Mouse (Mus musculus) stomach, embryonic 14.5 days (tissue): ENCODE results near the gene Mvb12b. TPM values are rescaled to one million over a fixed set of nuclear protein-coding genes. Genes with fewer than 3 reads are reported as not detected.

Source experiments
- ATAC-seq: fragments of 200-750 bp; cut with Nextera tagmentation; 2 replicates; pipeline ENCODE4 v1.8.0; 2017; ENCODE audit warnings: low read depth, moderate TSS enrichment; ENCODE audit not compliant: insufficient number of reproducible peaks, insufficient read depth, low FRiP score
- H3K27ac ChIP-seq: fragments of 300-500 bp; sonication (generic); 2 replicates; pipeline ENCODE4 v1.5.1; 2014; ENCODE audit warnings: mild to moderate bottlenecking, low read length, moderate library complexity, mixed read lengths
- H3K27me3 ChIP-seq: fragments of 300-500 bp; sonication (generic); 2 replicates; pipeline ENCODE4 v1.6.1; 2014; ENCODE audit warnings: low read length, control low read depth, mixed read lengths; ENCODE audit not compliant: control insufficient read depth, insufficient read depth
- H3K36me3 ChIP-seq: fragments of 300-500 bp; sonication (generic); 2 replicates; pipeline ENCODE4 v1.6.1; 2014; ENCODE audit warnings: mild to moderate bottlenecking, control low read depth, low read length, moderate library complexity, mixed read lengths; ENCODE audit not compliant: control insufficient read depth, insufficient read depth
- H3K4me1 ChIP-seq: fragments of 300-500 bp; sonication (generic); 2 replicates; pipeline ENCODE4 v1.6.1; 2014; ENCODE audit warnings: low read length, control low read depth, mixed read lengths; ENCODE audit not compliant: control insufficient read depth, insufficient read depth
- H3K4me2 ChIP-seq: fragments of 300-500 bp; sonication (generic); replicated peaks from 2 replicates; pipeline ENCODE4 v1.6.1; 2014; ENCODE audit warnings: low read depth, low read length, control low read depth
- H3K4me3 ChIP-seq: fragments of 300-500 bp; sonication (generic); 2 replicates; pipeline ENCODE4 v1.5.1; 2014; ENCODE audit warnings: low read depth, low read length, control low read depth
- H3K9ac ChIP-seq: fragments of 300-500 bp; sonication (generic); replicated peaks from 2 replicates; pipeline ENCODE4 v1.6.1; 2014; ENCODE audit warnings: low read depth, mild to moderate bottlenecking, control low read depth, low read length, moderate library complexity, mixed read lengths
- H3K9me3 ChIP-seq: fragments of 300-500 bp; sonication (generic); 2 replicates; pipeline ENCODE4 v1.6.1; 2016; ENCODE audit warnings: low read depth, low read length, control low read depth; ENCODE audit not compliant: control insufficient read depth
- WGBS: fragments of 180-500 bp; shearing (Covaris S2); extraction: QIAGEN DNeasy Blood & Tissue Kit; methylation state at CpG from one replicate; pipeline ENCODE4 v1.1.7; 2014; 5-methylcytosine and 5-hydroxymethylcytosine counted together
- polyA plus RNA-seq: library from polyadenylated mRNA; unstranded; fragments of >200 nt; fragmentation: Nextera tagmentation; extraction: Ambion mirVana; gene quantifications from 2 replicates; pipeline ENCODE4 v1.2.1, GENCODE M21; 2014

Mvb12b gene
- polyA plus RNA-seq, 1 experiment from 2014 or later, result 20.7 TPM

DNA sequence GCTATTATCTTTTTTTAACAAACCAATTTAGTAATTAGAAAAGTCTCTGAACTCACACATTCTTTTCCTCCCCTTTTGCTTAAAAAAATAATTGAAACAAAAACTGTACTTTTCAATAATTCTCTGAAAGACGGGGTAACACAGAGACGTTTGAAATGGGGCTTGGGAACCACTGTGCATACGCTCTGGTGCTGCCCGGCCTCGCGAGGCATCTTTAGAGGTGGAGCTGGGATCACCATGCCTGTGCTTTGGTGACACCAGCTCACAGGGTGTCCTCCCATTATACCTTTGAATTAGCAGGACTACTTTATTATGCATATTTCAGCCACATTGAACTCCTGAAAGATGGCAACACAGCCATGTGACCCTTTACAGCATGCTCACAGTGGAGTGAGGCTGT lies 101.7 kb downstream of the Mvb12b start:
- WGBS, result 77% methylated on average over 6 of the region's 6 CpGs
- Histone ChIP-seq H3K4me3 (no peak overlapping the region), H3K36me3 (peaks cover 3% of the 10 kb centered on the region; the same call in 1 of the 2 replicates), H3K4me2 (no peak overlapping the region), H3K27ac (no peak overlapping the region), H3K4me1 (peaks cover 14% of the 10 kb centered on the region), H3K27me3 (no peaks in the 10 kb centered on the region), H3K9ac (no peak overlapping the region), H3K9me3 (no peaks in the 10 kb centered on the region)
- no peak for ATAC-seq

DNA sequence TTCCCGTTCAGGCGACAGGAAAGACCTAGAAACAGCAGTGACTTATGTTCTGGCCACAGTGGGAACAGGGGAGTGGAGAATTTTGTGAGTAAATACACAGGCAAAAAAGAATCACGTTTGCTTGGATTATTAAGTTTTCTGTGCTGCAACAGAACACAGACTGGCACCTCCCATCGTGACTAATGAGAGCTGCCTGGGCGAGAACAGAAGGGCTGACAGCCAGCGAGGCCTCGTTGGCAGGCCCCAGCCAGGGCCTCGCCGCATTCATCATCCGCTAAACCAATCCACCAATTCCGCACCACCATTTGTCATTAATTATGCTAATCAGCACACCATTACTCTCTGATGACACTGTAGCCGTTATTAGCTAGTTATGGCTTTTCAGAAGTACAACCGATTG lies 102.2 kb downstream of the Mvb12b start:
- WGBS, result 34% methylated on average over 13 of the region's 13 CpGs
- Histone ChIP-seq H3K4me1 (peaks cover 15% of the 10 kb centered on the region), H3K9me3 (no peaks in the 10 kb centered on the region), H3K4me2 (no peak overlapping the region), H3K27me3 (no peaks in the 10 kb centered on the region), H3K27ac (no peak overlapping the region), H3K36me3 (peaks cover 1% of the 10 kb centered on the region; the same call in 1 of the 2 replicates), H3K4me3 (no peak overlapping the region), H3K9ac (no peak overlapping the region)
- no peak for ATAC-seq

DNA sequence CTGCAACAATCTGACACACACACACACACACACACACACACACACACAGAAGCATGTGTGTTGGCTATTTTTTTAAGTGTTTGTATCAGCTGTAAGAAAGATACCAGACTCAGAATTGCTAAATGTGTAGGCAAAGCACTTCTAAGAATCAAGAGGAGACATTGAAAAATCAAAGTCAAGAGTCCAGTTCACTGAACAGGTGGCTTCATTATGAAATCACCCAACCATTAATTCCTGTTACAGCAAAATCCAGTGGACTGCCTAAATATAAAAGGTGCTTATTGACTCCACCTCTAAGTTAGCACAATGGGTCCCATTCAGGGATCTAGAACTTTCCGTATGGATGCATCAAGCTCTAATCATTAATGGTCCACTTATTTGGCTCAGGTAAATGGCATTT lies 103.0 kb downstream of the Mvb12b start:
- H3K4me1 ChIP-seq, result peaks cover 15% of the 10 kb centered on the region
- H3K27ac ChIP-seq, result no peak overlapping the region
- H3K9me3 ChIP-seq, result peaks cover 3% of the 10 kb centered on the region; the same call in 1 of the 2 replicates
- H3K9ac ChIP-seq, result no peak overlapping the region
- H3K4me2 ChIP-seq, result no peak overlapping the region
- ATAC-seq, result no peak
- H3K4me3 ChIP-seq, result no peak overlapping the region
- H3K36me3 ChIP-seq, result no peaks in the 10 kb centered on the region
- WGBS, result 88% methylated on average over 1 of the region's 1 CpGs
- H3K27me3 ChIP-seq, result no peaks in the 10 kb centered on the region

DNA sequence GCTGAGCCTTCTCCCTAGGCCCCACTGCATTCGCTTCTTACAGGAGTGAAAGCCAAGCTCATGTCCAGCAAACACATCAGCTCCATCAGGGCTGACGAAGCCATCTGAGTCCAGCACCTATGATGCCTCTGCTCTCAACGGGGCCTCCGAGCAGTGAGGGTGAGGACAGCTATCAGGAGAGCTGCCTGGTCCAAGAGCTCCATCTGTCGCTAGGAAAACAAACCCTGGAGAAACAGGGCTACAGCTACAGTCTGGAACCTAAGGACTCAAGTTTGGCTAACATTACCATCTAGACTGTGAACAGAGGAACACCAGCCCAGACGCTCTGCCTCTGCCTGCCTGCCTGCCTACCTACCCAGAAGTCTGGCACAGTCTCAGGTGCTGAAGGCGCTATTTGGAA lies 104.3 kb downstream of the Mvb12b start:
- H3K9me3 ChIP-seq, result peaks cover 16% of the 10 kb centered on the region
- H3K27me3 ChIP-seq, result no peaks in the 10 kb centered on the region
- H3K4me2 ChIP-seq, result no peak overlapping the region
- 91% methylated on average over 7 of the region's 7 CpGs for WGBS
- H3K36me3 ChIP-seq, result peaks cover 6% of the 10 kb centered on the region; the same call in 1 of the 2 replicates
- 0 out of 2 replicates have a peak, but pooled peaks have one; percentile 16 for ATAC-seq
- H3K4me1 ChIP-seq, result peaks cover 15% of the 10 kb centered on the region
- H3K27ac ChIP-seq, result no peak overlapping the region
- H3K9ac ChIP-seq, result no peak overlapping the region
- H3K4me3 ChIP-seq, result no peak overlapping the region

- ATAC-seq, result peak; percentile 59
Observed at GRCm38 (mm10) chr2:33781655-33782400, 105.9 kb downstream of the Mvb12b start.

GRCm38 (mm10) chr2:33778466-33778865 lies 109.3 kb downstream of the Mvb12b start:
- no peak for ATAC-seq

More at GRCm38 (mm10) chr2:33781655-33782400, 105.9 kb downstream of the Mvb12b start:
- Histone ChIP-seq H3K4me3 (no peak overlapping the region), H3K4me2 (no peak overlapping the region), H3K27me3 (no peaks in the 10 kb centered on the region), H3K4me1 (peaks cover 15% of the 10 kb centered on the region), H3K9me3 (peaks cover 31% of the 10 kb centered on the region), H3K9ac (no peak overlapping the region), H3K36me3 (peaks cover 12% of the 10 kb centered on the region; the same call in 1 of the 2 replicates), H3K27ac (no peak overlapping the region; the same call in 1 of the 2 replicates)
- WGBS, result 30% methylated on average over 11 of the region's 11 CpGs

DNA sequence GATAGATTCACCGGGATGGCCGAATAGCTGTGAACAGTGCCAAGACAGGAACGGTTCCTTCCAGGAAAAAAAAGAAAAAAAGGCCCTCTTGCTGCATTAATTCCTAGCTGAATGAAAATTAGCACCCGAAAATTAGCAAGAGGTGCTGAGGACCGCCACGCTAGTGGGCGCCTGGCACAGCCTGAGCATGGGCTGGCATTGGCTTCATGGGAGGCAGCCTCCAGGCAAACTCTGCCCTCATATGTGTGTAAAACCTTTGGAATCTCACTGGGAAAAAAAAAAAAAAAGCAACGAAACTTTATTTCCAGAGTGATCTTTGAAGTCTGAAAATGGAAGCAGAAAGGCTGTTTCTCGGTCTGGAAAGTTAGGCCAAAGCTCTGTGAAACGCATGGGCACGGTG lies 110.7 kb downstream of the Mvb12b start:
- H3K27ac ChIP-seq, result no peak overlapping the region
- H3K9ac ChIP-seq, result no peak overlapping the region
- H3K4me2 ChIP-seq, result no peak overlapping the region
- 97% methylated on average over 11 of the region's 11 CpGs for whole genome bisulfite sequencing
- peaks cover 15% of the 10 kb centered on the region; the same call in 1 of the 2 replicates for H3K36me3 ChIP-seq
- no peak for ATAC-seq
- peaks cover 14% of the 10 kb centered on the region for H3K4me1 ChIP-seq
- no peak overlapping the region for H3K4me3 ChIP-seq
- peaks cover 31% of the 10 kb centered on the region for H3K9me3 ChIP-seq
- H3K27me3 ChIP-seq, result no peaks in the 10 kb centered on the region

More at GRCm38 (mm10) chr2:33778466-33778865, 109.3 kb downstream of the Mvb12b start:
- Histone ChIP-seq H3K27me3 (no peaks in the 10 kb centered on the region), H3K27ac (no peak overlapping the region), H3K36me3 (peaks cover 15% of the 10 kb centered on the region; the same call in 1 of the 2 replicates), H3K9ac (no peak overlapping the region), H3K4me3 (no peak overlapping the region), H3K9me3 (peaks cover 31% of the 10 kb centered on the region), H3K4me1 (peaks cover 12% of the 10 kb centered on the region), H3K4me2 (no peak overlapping the region)
- WGBS, result 92% methylated on average over 4 of the region's 4 CpGs

DNA sequence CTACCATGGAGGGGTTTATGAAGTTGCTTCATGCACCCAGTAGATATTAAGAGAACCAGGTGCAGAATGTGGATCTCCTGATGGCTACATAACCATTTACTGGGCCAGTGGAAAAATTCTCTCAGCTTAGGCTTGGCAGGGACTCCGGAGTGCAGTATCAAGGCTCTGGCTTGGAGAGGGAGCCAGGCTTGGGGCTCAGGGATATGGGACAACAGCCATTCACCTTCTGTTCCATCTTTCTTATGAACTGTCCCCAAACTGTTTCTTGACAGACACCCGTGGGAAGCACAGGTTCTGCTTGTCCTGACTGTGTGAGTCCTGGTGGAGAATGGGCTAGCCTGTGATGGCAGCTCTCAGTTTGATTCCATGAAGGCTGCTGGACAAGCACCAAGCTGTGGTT lies 112.9 kb downstream of the Mvb12b start:
- no peak overlapping the region for H3K27ac ChIP-seq
- 91% methylated on average over 2 of the region's 2 CpGs for WGBS
- ATAC-seq, result no peak

More for the DNA sequence above, 112.9 kb downstream of the Mvb12b start:
- Histone ChIP-seq H3K36me3 (peaks cover 15% of the 10 kb centered on the region; the same call in 1 of the 2 replicates), H3K4me1 (0 out of 2 replicates have a peak, but pooled peaks cover 3% of the 10 kb centered on the region), H3K9me3 (peaks cover 30% of the 10 kb centered on the region), H3K27me3 (no peaks in the 10 kb centered on the region), H3K4me2 (no peak overlapping the region), H3K9ac (no peak overlapping the region), H3K4me3 (no peak overlapping the region)
